Mouse (Mus musculus): Measurements from ENCODE around the gene Mbtps2.

Gene Mbtps2

GRCm38 (mm10) chrX:157598186-157598996, at the start of gene Mbtps2:
TSS of gene Mbtps2 (minus strand) at chrX:157598715.
- peak; percentile 81 for DNase-seq (ENCODE audit: low read depth, low spot score)

- DNase-seq (ENCODE audit: low read depth, low spot score), result no peak
Observed at GRCm38 (mm10) chrX:157646399-157646798, 47.9 kb upstream of the Mbtps2 start.

- no peak for DNase-seq (ENCODE audit: low read depth, low spot score)
Observed at GRCm38 (mm10) chrX:157644700-157645099, 46.2 kb upstream of the Mbtps2 start.

- DNase-seq (ENCODE audit: low read depth, low spot score), result peak; percentile 74
Observed at GRCm38 (mm10) chrX:157644300-157644699, 45.8 kb upstream of the Mbtps2 start.

DNA sequence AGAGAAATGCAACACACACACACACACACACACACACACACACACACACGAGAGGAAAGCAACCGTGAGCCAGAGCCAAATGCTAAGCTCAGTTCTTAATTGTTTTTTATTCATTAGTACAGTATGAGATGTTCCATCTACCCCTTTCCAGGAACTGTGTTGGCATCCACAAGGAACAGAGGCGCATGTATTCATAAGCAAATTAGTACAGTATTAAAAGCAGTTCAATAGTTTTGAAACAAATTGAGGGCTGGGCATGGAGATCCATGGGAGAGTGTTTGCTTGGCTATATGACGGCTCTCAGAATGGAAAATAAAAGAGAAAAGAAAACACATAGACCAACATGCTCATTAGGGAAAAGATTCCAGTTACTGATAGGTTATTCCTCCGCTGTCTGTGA, 44.3 kb upstream of the Mbtps2 start:
- no peak for DNase-seq (ENCODE audit: low read depth, low spot score)

DNA sequence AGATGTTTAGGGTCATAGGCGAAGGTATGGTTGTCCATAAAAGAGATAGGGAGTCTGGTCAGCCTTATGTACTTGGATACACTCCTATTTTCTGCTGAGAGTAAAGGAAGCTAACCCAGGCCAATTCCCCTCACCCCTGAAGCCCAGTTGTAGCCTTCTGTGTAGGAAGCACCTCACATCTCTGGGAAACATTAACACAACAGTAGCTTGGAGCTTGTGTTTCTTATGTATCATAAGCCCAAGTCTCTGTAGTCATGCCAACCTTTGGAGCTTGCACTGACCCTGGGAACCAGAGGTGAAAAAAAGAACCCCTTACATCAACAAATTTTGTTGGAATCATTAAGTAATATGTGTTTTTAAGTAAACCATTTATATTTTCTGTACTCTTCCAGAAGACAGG, 38.7 kb upstream of the Mbtps2 start:
- DNase-seq (ENCODE audit: low read depth, low spot score), result no peak

- DNase-seq (ENCODE audit: low read depth, low spot score), result no peak
Observed at GRCm38 (mm10) chrX:157633676-157634414, 35.3 kb upstream of the Mbtps2 start.

- DNase-seq (ENCODE audit: low read depth, low spot score), result no peak
Observed at GRCm38 (mm10) chrX:157630341-157630740, 31.8 kb upstream of the Mbtps2 start.

DNA sequence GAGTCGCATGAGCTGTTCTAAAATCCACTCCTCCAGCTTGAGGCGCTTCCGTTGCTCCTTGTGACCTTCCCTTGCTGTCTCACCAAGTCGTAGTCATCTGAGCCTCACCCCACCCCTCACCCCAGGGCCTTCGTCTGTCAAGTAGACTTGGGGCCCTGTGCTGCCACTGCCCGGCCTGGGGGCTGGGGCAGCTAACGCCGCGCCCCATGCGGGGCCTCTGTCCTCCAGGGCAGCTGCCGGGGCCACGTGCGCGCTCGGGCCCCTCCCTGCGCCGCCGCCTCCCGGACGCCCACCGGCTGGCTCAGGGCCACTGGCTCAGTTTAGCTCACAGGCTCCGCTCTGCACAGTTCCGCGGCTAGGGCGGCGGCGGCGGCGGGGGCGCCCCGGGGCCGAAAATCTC, 14.4 kb upstream of the Mbtps2 start:
- peak; percentile 34 for DNase-seq (ENCODE audit: low read depth, low spot score)

DNA sequence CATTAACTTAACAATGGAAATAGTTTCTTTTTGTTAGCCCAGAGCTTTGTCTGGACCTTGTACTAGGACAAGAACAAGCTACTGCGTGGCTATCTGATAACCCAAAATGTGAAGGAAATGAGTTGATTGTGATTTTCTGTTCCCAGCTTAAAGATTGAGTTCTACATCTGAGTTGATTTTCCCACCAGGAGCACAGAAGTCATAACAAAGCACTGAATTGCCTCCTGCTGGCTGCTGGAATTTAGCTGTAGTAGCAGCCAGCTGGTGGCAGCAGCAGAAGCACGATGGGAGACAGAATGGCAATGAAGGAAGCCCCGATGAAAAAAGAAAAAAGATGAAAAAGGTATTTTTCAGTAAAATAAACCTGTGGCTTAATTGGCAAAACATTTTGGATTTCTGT, 2.9 kb upstream of the Mbtps2 start:
- peak; percentile 84 for DNase-seq (ENCODE audit: low read depth, low spot score)

- DNase-seq (ENCODE audit: low read depth, low spot score), result no peak
Observed at GRCm38 (mm10) chrX:157597585-157598185, 830 bp downstream of the Mbtps2 start.

DNA sequence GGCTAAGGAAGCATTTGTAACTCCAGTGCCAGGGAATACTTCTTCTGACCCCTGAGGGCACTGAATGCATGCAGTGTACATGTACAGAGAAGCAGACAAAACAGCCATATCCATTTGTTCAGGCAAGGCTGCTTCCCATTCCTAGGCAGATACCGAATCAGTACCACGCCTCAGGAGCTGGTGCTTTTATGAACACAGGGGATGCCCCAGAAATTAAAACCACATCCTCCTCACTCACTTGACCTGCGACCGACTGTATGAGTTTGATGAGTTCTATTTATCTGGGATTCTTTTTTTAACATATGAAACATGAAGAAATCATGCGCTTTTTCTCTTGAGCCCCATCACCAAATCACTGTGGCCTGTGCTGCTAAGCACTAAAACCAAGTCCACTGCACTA, 1.7 kb downstream of the Mbtps2 start:
- DNase-seq (ENCODE audit: low read depth, low spot score), result no peak

DNA sequence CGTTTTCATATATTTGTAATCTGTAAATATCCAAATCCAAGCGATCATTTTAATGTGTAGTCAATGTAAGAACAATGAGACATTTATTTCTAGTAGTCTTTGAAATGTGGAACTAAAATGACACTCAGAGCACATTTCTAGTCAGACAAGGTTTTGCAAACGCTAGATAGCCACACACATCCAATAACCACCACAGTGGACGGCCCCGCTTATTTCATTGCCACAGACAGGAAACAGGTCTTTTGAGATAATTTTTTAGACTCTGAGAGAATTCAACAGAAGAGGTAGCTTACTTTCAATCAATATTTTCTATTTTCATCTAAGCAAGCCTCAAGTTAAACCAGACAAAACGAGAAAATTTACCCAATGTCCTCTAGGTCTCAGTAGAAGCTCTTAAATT, 2.6 kb downstream of the Mbtps2 start:
- no peak for DNase-seq (ENCODE audit: low read depth, low spot score)

- DNase-seq (ENCODE audit: low read depth, low spot score), result no peak
Observed at GRCm38 (mm10) chrX:157594606-157595005, 3.9 kb downstream of the Mbtps2 start.

DNA sequence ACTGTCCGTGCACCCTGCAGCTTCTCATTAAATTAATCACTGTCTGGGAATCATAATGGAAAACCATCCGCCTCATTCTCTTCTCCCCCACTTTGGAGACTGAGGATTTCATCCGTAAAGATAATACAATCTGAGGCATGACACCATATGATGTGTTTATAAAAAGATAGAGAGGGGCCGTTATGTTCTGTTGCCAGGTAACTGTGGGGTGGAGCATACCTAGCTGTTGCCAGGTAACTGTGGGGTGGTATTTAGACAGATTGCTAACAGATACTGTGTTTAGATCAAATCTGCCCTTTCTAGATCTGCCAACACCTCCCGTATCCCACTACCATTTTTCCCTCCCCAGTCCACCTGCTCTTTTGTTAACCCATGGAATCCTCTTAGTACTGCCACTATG, 11.5 kb downstream of the Mbtps2 start:
- peak; percentile 59 for DNase-seq (ENCODE audit: low read depth, low spot score)

- peak; percentile 86 for DNase-seq (ENCODE audit: low read depth, low spot score)
Observed at GRCm38 (mm10) chrX:157586397-157586796, 12.1 kb downstream of the Mbtps2 start.

DNA sequence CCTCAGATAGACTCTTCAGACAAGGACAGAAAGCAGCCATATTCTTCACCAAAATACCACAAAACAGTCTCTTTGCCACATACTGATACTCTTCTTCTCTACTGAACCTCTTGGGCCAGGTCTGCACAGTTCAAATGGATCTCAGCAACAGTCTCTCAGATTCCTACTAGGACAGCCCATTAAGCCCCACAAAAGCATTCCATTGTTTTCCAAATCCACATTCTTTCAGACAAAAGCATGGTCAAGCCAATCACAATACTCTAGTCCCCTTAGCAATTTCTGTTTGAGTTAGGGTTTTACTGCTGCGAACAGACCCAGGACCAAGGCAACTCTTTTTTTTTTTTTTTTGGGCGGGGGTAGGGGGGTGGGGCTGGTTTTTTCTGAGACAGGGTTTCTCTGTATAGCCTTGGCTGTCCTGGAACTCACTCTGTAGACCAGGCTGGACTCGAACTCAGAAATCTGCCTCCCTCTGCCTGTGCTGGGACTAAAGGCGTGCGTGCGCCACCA, 19.4 kb downstream of the Mbtps2 start:
- DNase-seq (ENCODE audit: low read depth, low spot score), result no peak

DNA sequence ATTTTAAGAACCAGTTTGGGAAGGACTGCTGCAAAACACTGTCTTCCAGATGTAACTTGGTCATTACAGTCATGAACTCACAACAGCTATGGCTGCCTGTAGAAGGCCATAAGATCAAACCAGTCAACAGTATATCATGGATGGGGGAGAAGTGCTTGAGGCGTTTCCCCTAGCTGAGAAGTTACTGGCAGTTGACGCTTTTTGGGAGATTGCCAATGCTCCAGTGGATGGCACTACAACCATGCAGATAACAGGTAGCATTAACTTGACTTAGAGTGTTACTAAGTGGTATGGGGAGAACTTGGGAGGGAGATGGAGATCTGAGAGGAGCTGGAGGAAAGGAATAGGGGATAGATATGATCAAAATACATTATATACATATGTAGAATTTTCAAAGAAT, 23.8 kb downstream of the Mbtps2 start:
- DNase-seq (ENCODE audit: low read depth, low spot score), result no peak

DNA sequence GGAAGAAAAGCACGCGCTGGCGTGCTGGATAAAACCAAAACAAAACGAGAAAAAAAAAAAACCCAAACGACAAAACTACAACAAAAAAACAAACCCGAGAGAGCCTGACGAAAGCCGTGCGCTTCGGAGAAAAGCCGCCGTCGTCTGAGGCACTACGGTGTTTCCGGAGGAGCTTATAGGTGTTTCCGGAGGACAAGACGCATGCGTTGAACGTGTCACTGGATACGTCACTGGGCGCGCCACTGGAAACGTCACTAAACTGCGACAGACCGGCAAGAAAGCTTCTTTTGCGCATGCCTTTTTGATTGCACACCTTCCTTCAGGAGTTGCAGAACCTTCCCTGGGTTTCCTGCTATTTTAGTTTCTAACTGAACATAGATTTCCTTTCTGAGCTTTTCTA, 29.7 kb downstream of the Mbtps2 start, which contains the start of gene Yy2:
Gene Yy2 (minus strand): TSS at position 146 of the 400 bp plus-strand sequence.
- DNase-seq (ENCODE audit: low read depth, low spot score), result no peak

DNA sequence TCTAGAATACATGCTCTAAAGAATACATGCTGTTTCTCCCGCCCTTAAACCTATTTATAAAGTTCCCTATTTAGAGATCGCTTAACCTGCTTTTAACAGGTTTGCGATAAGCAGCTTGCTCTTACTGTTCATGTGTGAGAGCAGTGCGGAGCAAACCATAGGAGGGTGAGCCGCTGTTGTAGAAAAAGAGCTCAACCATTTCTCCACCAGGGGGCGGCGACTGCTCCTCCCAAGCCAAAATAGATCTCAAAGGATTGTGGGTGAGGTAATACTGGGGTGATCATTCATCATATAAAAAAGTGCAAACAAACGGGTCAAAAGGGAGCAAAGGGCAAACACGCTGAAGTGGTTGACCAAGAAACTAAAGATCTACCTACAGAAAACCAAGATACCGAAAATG, 34.7 kb downstream of the Mbtps2 start:
- no peak for DNase-seq (ENCODE audit: low read depth, low spot score)

- peak; percentile 4 for DNase-seq (ENCODE audit: low read depth, low spot score)
Observed at GRCm38 (mm10) chrX:157547082-157547481, 51.4 kb downstream of the Mbtps2 start.

- no peak for DNase-seq (ENCODE audit: low read depth, low spot score)
Observed at GRCm38 (mm10) chrX:157506400-157506799, 92.1 kb downstream of the Mbtps2 start.
